Mouse (Mus musculus) intestine, embryonic 14.5 days (tissue): ENCODE measurements around the gene Fbp1. TPM values are rescaled to one million over a fixed set of nuclear protein-coding genes. Genes with fewer than 3 reads are reported as not detected.
A peak's percentile ranks its signal among the peaks of the same experiment; 100 is the strongest.
"Not testable (repeated sequence)": the region's sequence is repeated elsewhere in the genome, so short reads cannot be mapped to it uniquely, and the experiment has no call there.

Experiments used
- ATAC-seq: fragments of 200-750 bp; cut with Nextera tagmentation; replicated peaks from 2 replicates; pipeline ENCODE4 v1.8.0; 2017; ENCODE audit warnings: low read depth, moderate number of reproducible peaks, moderate TSS enrichment, moderate library complexity; ENCODE audit not compliant: low FRiP score, low TSS enrichment
- DNase-seq: peaks from one replicate; pipeline ENCODE4 v3.0.0-alpha.2; 2018; ENCODE audit warnings: low spot score
- H3K27ac ChIP-seq: fragments of 300-500 bp; sonication (generic); 2 replicates; pipeline ENCODE4 v1.5.1; 2014; ENCODE audit warnings: low read depth, mild to moderate bottlenecking, control low read depth
- H3K27me3 ChIP-seq: fragments of 300-500 bp; sonication (generic); replicated peaks from 2 replicates; pipeline ENCODE4 v1.6.1; 2014; ENCODE audit warnings: low read length, control low read depth; ENCODE audit not compliant: control insufficient read depth, insufficient read depth
- H3K36me3 ChIP-seq: fragments of 300-500 bp; sonication (generic); 2 replicates; pipeline ENCODE4 v1.6.1; 2014; ENCODE audit warnings: low read length, control low read depth; ENCODE audit not compliant: control insufficient read depth, insufficient read depth
- H3K4me1 ChIP-seq: fragments of 300-500 bp; sonication (generic); replicated peaks from 2 replicates; pipeline ENCODE4 v1.6.1; 2014; ENCODE audit warnings: low read length, control low read depth, mixed read lengths; ENCODE audit not compliant: control insufficient read depth, insufficient read depth
- H3K4me2 ChIP-seq: fragments of 300-500 bp; sonication (generic); 2 replicates; pipeline ENCODE4 v1.6.1; 2014; ENCODE audit warnings: low read length
- H3K4me3 ChIP-seq: fragments of 300-500 bp; sonication (generic); 2 replicates; pipeline ENCODE4 v1.5.1; 2014; ENCODE audit warnings: low read depth, low read length, control low read depth, mixed read lengths
- H3K9ac ChIP-seq: fragments of 300-500 bp; sonication (generic); 2 replicates; pipeline ENCODE4 v1.6.1; 2014; ENCODE audit warnings: mild to moderate bottlenecking, low read length
- H3K9me3 ChIP-seq: fragments of 300-500 bp; sonication (generic); 2 replicates; pipeline ENCODE4 v1.6.1; 2016; ENCODE audit warnings: low read length, control low read depth; ENCODE audit not compliant: control insufficient read depth
- WGBS: fragments of 180-500 bp; shearing (Covaris S2); extraction: QIAGEN DNeasy Blood & Tissue Kit; methylation state at CpG from one replicate; pipeline ENCODE4 v1.1.7; 2014; 5-methylcytosine and 5-hydroxymethylcytosine counted together
- polyA plus RNA-seq: library from polyadenylated mRNA; unstranded; fragments of >200 nt; fragmentation: Nextera tagmentation; extraction: Ambion mirVana; gene quantifications from 2 replicates; pipeline ENCODE4 v1.2.1, GENCODE M21; 2014

Gene Fbp1
- polyA plus RNA-seq, 1 experiment from 2014 or later, result 0.51 TPM

GRCm38 (mm10) chr13:62862875-62863274, 25.2 kb downstream of the Fbp1 start:
- no peaks in the 10 kb centered on the region for H3K27me3 ChIP-seq
- H3K9me3 ChIP-seq, result no peaks in the 10 kb centered on the region
- ATAC-seq (no peak), DNase-seq (no peak)
- H3K27ac ChIP-seq, result no peak overlapping the region
- 65% methylated on average over 3 of the region's 3 CpGs for WGBS
- no peak overlapping the region for H3K4me3 ChIP-seq
- H3K4me2 ChIP-seq, result no peak overlapping the region
- no peaks in the 10 kb centered on the region for H3K36me3 ChIP-seq
- H3K9ac ChIP-seq, result no peak overlapping the region
- no peaks in the 10 kb centered on the region for H3K4me1 ChIP-seq

GRCm38 (mm10) chr13:62860068-62860467, 28.0 kb downstream of the Fbp1 start:
- no peak overlapping the region for H3K27ac ChIP-seq
- WGBS, result 91% methylated on average over 4 of the region's 4 CpGs

GRCm38 (mm10) chr13:62859251-62859650, 28.8 kb downstream of the Fbp1 start:
- H3K4me1 ChIP-seq, H3K4me3 ChIP-seq, H3K27ac ChIP-seq, H3K27me3 ChIP-seq, H3K36me3 ChIP-seq, H3K9me3 ChIP-seq, H3K9ac ChIP-seq, ATAC-seq, H3K4me2 ChIP-seq, DNase-seq: not testable (repeated sequence)
- 76% methylated on average over 10 of the region's 10 CpGs for WGBS

More at GRCm38 (mm10) chr13:62860068-62860467, 28.0 kb downstream of the Fbp1 start:
- Histone ChIP-seq H3K9ac (no peak overlapping the region), H3K36me3 (no peaks in the 10 kb centered on the region), H3K4me1 (no peaks in the 10 kb centered on the region), H3K27me3 (no peaks in the 10 kb centered on the region), H3K4me3 (no peak overlapping the region), H3K9me3 (no peaks in the 10 kb centered on the region), H3K4me2 (no peak overlapping the region)
- DNase-seq (no peak), ATAC-seq (no peak)

- peak; percentile 74 for DNase-seq
- Histone ChIP-seq H3K4me2 (peak within 1 kb of the TSS; percentile 32), H3K9ac (no peak within 1 kb of the TSS), H3K4me3 (0 out of 2 replicates have a peak within 1 kb of the TSS, but pooled peaks have one; percentile 3), H3K27ac (peak within 1 kb of the TSS; percentile 69), H3K36me3 (no peaks in the 10 kb centered on the region), H3K27me3 (no peaks in the 10 kb centered on the region), H3K9me3 (no peaks in the 10 kb centered on the region), H3K4me1 (no peaks in the 10 kb centered on the region)
- WGBS, result 57% methylated on average over 21 of the region's 21 CpGs
- peak; percentile 86 for ATAC-seq
These were observed 29.9 kb downstream of the Fbp1 start, which contains the start of gene Fbp2 for GRCm38 (mm10) chr13:62857941-62858915. Fbp2 (minus strand) TSS chr13:62858422.

GRCm38 (mm10) chr13:62856850-62857249, 31.2 kb downstream of the Fbp1 start:
- H3K9ac ChIP-seq, result no peak overlapping the region
- ATAC-seq, result no peak
- no peaks in the 10 kb centered on the region for H3K27me3 ChIP-seq
- no peak overlapping the region for H3K27ac ChIP-seq
- no peak for DNase-seq
- 0 out of 2 replicates have a peak overlapping the region, but pooled peaks have one; percentile 1 for H3K4me2 ChIP-seq
- H3K4me3 ChIP-seq, result no peak overlapping the region
- no peaks in the 10 kb centered on the region for H3K9me3 ChIP-seq
- H3K4me1 ChIP-seq, result no peaks in the 10 kb centered on the region
- no peaks in the 10 kb centered on the region for H3K36me3 ChIP-seq
- WGBS, result 81% methylated on average over 14 of the region's 14 CpGs

GRCm38 (mm10) chr13:62856305-62856675, 31.8 kb downstream of the Fbp1 start:
- H3K36me3 ChIP-seq, result no peaks in the 10 kb centered on the region
- 9% methylated on average over 5 of the region's 5 CpGs for WGBS
- no peak overlapping the region for H3K9ac ChIP-seq

GRCm38 (mm10) chr13:62855396-62856304, 32.4 kb downstream of the Fbp1 start:
- H3K9ac ChIP-seq, result no peak overlapping the region
- DNase-seq, result no peak
- no peak; the same call in 1 of the 2 replicates for ATAC-seq
- H3K4me3 ChIP-seq, result peak overlapping the region; percentile 25
- peak overlapping the region; percentile 55 for H3K4me2 ChIP-seq
- no peaks in the 10 kb centered on the region for H3K27me3 ChIP-seq
- H3K4me1 ChIP-seq, result no peaks in the 10 kb centered on the region
- H3K9me3 ChIP-seq, result no peaks in the 10 kb centered on the region
- no peaks in the 10 kb centered on the region for H3K36me3 ChIP-seq
- 30% methylated on average over 25 of the region's 25 CpGs for WGBS
- H3K27ac ChIP-seq, result no peak overlapping the region

More at GRCm38 (mm10) chr13:62856305-62856675, 31.8 kb downstream of the Fbp1 start:
- H3K4me2 ChIP-seq, result peak overlapping the region; percentile 55
- H3K4me3 ChIP-seq, result peak overlapping the region; percentile 25
- no peaks in the 10 kb centered on the region for H3K4me1 ChIP-seq
- ATAC-seq (peak; percentile 67), DNase-seq (peak; percentile 90)
- H3K27me3 ChIP-seq, result no peaks in the 10 kb centered on the region
- H3K9me3 ChIP-seq, result no peaks in the 10 kb centered on the region
- no peak overlapping the region for H3K27ac ChIP-seq

GRCm38 (mm10) chr13:62854666-62855065, 33.4 kb downstream of the Fbp1 start:
- H3K4me2 ChIP-seq, result no peak overlapping the region

More at GRCm38 (mm10) chr13:62854666-62855065, 33.4 kb downstream of the Fbp1 start:
- DNase-seq, result peak; percentile 79
- H3K27ac ChIP-seq, result no peak overlapping the region
- H3K4me1 ChIP-seq, result no peaks in the 10 kb centered on the region
- WGBS, result 14% methylated on average over 15 of the region's 15 CpGs
- H3K9ac ChIP-seq, result no peak overlapping the region
- no peaks in the 10 kb centered on the region for H3K27me3 ChIP-seq
- H3K4me3 ChIP-seq, result no peak overlapping the region
- ATAC-seq, result no peak
- H3K36me3 ChIP-seq, result no peaks in the 10 kb centered on the region
- no peaks in the 10 kb centered on the region for H3K9me3 ChIP-seq
